Mouse (Mus musculus) thymus, adult 2 months (tissue): ENCODE results near the gene Cacnb4.

ENCODE experiments used
- CTCF ChIP-seq: fragments of 200-500 bp; IDR thresholded peaks from 2 replicates; pipeline ENCODE4 v1.5.1; 2012; ENCODE audit warnings: mild to moderate bottlenecking, control low read depth, low read length, moderate library complexity, borderline replicate concordance; ENCODE audit not compliant: control insufficient read depth, poor library complexity, insufficient read depth; ENCODE audit errors: extremely low read depth
- POLR2A ChIP-seq: fragments of 200-500 bp; IDR thresholded peaks from 2 replicates; pipeline ENCODE4 v1.6.1; 2012; ENCODE audit warnings: mild to moderate bottlenecking, low read length, control low read depth, moderate library complexity; ENCODE audit not compliant: control insufficient read depth, poor library complexity, insufficient read depth; ENCODE audit errors: extremely low read depth

GRCm38 (mm10) chr2:52668480-52668879 is 8.2 kb downstream of the Cacnb4 start:
- TF ChIP-seq CTCF (no peak), POLR2A (no peak)
